8 mouse cellular contexts compared by ENCODE assay signal in the genomic region with DNA sequence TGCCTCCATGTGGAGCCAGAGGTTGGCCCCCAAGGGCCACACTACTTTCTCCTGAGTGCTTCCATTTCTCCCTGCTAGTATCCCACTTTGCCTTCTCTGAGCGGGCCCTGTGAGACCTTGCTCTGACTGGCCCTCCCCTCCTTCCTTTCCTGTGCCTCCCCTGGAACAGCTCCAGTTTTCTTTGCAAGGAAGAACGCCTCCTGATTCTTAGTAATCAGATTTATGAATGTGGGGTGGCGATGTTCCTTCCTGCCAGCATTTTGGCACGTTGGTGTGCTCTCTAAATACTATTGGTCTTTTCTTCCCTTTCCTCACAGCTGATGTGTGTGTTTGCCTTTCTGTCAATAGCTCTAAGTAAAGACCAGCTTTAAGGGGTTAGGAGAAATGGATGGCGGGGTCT.
A peak's percentile ranks its signal among the peaks of the same experiment; 100 is the strongest.
DNase-seq lines count a peak whose midpoint lies in the region; ATAC-seq and TF ChIP-seq lines count a peak whose summit lies in the region.

No protein-coding gene starts in this region.

- TF ChIP-seq POLR2A in bone marrow macrophage, adult 2 months (IDR thresholded peaks at IDR 0.05; ENCODE audit: borderline replicate concordance, low read depth, low read length), result no peak

- no peaks in the 10 kb centered on the region for H3K9me3 ChIP-seq in liver, postnatal 0 days (ENCODE audit: low read length)
- H3K9me3 ChIP-seq in liver, embryonic 11.5 days (ENCODE audit: control insufficient read depth, low read length), result no peaks in the 10 kb centered on the region
- H3K9me3 ChIP-seq in midbrain, embryonic 13.5 days, result no peaks in the 10 kb centered on the region

- no peak for DNase-seq in liver, postnatal 0 days
- no peak for DNase-seq in liver, embryonic 11.5 days (ENCODE audit: low spot score)
- DNase-seq in kidney, adult 11 months, result peak; percentile 21
- DNase-seq in cerebellum, postnatal 4 days (ENCODE audit: low spot score in 2 of 2), result no peak
- DNase-seq in cerebellum, adult 18-20 months, result no peak
- no peak for DNase-seq in embryo, embryonic 9.5 days (ENCODE audit: extremely low spot score)

- 0 out of 2 replicates have a peak overlapping the region, but pooled peaks have one; percentile 16 for H3K9ac ChIP-seq in liver, postnatal 0 days (replicated peaks)
- H3K9ac ChIP-seq in liver, embryonic 11.5 days (ENCODE audit: low read depth, low read length), result no peak overlapping the region
- H3K9ac ChIP-seq in midbrain, embryonic 13.5 days (replicated peaks), result no peak overlapping the region

- H3K27ac ChIP-seq in liver, postnatal 0 days (ENCODE audit: low read depth), result no peak overlapping the region
- no peak overlapping the region for H3K27ac ChIP-seq in liver, embryonic 11.5 days (ENCODE audit: low read depth, low read length)
- peak overlapping the region; percentile 34 for H3K27ac ChIP-seq in bone marrow macrophage, adult 2 months (ENCODE audit: insufficient read depth, low read depth, low read length)
- 0 out of 2 replicates have a peak overlapping the region, but pooled peaks have one; percentile 10 for H3K27ac ChIP-seq in midbrain, embryonic 13.5 days

- H3K27me3 ChIP-seq in liver, postnatal 0 days (ENCODE audit: insufficient read depth, low read length), result no peaks in the 10 kb centered on the region
- H3K27me3 ChIP-seq in liver, embryonic 11.5 days (replicated peaks; ENCODE audit: control insufficient read depth, insufficient read depth, low read length), result no peaks in the 10 kb centered on the region
- no peaks in the 10 kb centered on the region for H3K27me3 ChIP-seq in midbrain, embryonic 13.5 days

- no peak for TF ChIP-seq EP300 in liver, postnatal 0 days (IDR thresholded peaks at IDR 0.05; ENCODE audit: low read depth)

- ATAC-seq in liver, postnatal 0 days, result no peak
- no peak for ATAC-seq in liver, embryonic 11.5 days (replicated peaks; ENCODE audit: low FRiP score)
- ATAC-seq in midbrain, embryonic 13.5 days, result no peak

- H3K4me2 ChIP-seq in liver, postnatal 0 days (ENCODE audit: low read depth, low read length), result no peak overlapping the region
- H3K4me2 ChIP-seq in liver, embryonic 11.5 days, result no peak overlapping the region
- H3K4me2 ChIP-seq in midbrain, embryonic 13.5 days (replicated peaks), result no peak overlapping the region

- no peak for TF ChIP-seq CTCF in liver, postnatal 0 days (IDR thresholded peaks at IDR 0.05; ENCODE audit: low read depth)
- no peak for TF ChIP-seq CTCF in bone marrow macrophage, adult 2 months (IDR thresholded peaks at IDR 0.05; ENCODE audit: low read depth, low read length)

- H3K4me1 ChIP-seq in liver, postnatal 0 days (ENCODE audit: insufficient read depth), result peaks cover 8% of the 10 kb centered on the region; the same call in 1 of the 2 replicates
- H3K4me1 ChIP-seq in liver, embryonic 11.5 days (replicated peaks; ENCODE audit: control insufficient read depth, insufficient read depth, low read length), result peaks cover 16% of the 10 kb centered on the region
- H3K4me1 ChIP-seq in bone marrow macrophage, adult 2 months (ENCODE audit: control insufficient read depth, insufficient read depth, low read length), result peaks cover 75% of the 10 kb centered on the region
- peaks cover 35% of the 10 kb centered on the region for H3K4me1 ChIP-seq in midbrain, embryonic 13.5 days (replicated peaks)

- H3K36me3 ChIP-seq in liver, postnatal 0 days (replicated peaks; ENCODE audit: insufficient read depth, low read length), result no peaks in the 10 kb centered on the region; the same call in 1 of the 2 replicates
- no peaks in the 10 kb centered on the region for H3K36me3 ChIP-seq in liver, embryonic 11.5 days (ENCODE audit: control insufficient read depth, insufficient read depth, low read length)
- H3K36me3 ChIP-seq in midbrain, embryonic 13.5 days, result no peaks in the 10 kb centered on the region

- H3K4me3 ChIP-seq in liver, postnatal 0 days (ENCODE audit: low read depth, low read length), result no peak overlapping the region
- no peak overlapping the region for H3K4me3 ChIP-seq in liver, embryonic 11.5 days (ENCODE audit: low read depth, low read length)
- H3K4me3 ChIP-seq in bone marrow macrophage, adult 2 months (ENCODE audit: insufficient read depth, low read length), result no peak overlapping the region
- H3K4me3 ChIP-seq in midbrain, embryonic 13.5 days (replicated peaks), result no peak overlapping the region

- WGBS in liver, postnatal 0 days (ENCODE audit: insufficient replicate concordance), result 48% methylated on average over 5 of the region's 5 CpGs
- 61% methylated on average over 5 of the region's 5 CpGs for WGBS in liver, embryonic 11.5 days
- WGBS in midbrain, embryonic 13.5 days, result 65% methylated on average over 5 of the region's 5 CpGs

Comparison
In these comparisons a context has a peak if more than half of its experiments do, and no peak if none do; other contexts are left out.
1. H3K27ac ChIP-seq: peak in bone marrow macrophage, adult 2 months (single experiment) and midbrain, embryonic 13.5 days (single experiment); none in liver, postnatal 0 days (single experiment) and liver, embryonic 11.5 days (single experiment).